Mouse (Mus musculus): ENCODE measurements around the gene Cabin1.

Cabin1 gene

DNA sequence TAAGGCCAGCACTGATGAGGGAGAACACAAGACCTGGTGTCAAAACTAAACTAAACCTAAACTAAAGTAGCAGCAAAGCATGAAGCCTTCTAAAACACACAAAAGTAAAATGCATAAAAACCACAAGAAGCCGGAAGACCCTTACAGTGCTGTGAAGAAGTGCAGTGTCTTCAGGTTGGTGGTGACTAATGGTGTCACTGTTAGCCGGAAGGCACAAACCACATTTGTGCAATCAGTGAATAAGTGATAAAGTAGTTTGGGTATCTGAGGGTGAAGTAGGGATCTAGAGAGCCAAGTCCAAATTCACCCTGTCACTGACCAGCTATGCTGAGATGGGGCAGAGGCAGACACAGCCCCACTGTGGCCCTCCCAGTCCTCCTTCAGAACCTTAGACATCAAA lies 61.6 kb downstream of the Cabin1 start:
- DNase-seq (ENCODE audit: low spot score in 2 of 2): no peak

DNA sequence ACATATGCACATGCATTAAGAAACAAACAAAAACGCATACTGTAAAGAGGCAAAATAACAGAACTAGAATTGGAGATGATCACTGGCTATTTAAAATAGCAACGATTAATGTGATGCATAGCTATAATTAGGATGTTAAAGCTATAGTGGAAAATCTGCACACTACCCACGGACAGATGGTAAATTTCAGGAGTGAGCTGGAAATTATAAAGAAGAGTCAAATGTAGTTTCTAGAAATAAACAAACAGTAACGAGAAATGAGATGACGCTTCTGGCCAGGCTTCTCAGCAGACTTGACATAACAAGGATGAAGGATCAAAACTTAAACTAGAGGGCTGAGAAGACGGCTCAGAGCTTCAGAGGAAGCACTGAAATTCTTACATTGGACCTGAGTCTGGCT lies 62.9 kb downstream of the Cabin1 start:
- no peak for DNase-seq (ENCODE audit: low spot score in 2 of 2)

DNA sequence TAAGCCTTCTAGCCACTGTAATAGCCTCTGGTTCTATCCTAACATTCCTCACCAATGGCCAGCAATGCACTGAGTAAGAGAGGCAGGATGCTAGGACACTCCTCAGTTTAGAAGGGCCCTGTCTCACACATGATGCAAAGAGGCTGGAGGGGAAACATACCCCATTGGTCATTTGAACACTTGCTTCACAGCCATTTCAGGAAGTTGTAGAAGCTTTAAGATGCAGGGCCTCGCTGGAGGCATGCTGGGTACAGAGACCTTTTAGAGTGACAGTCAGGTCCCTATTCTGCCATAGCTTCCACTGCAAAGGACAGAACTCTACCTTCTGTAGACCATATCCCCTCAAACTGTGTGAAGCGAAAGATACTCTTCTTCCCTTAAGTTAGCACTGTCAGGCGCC lies 66.4 kb downstream of the Cabin1 start:
- peak in 1 of 2 experiments; percentile 57 for DNase-seq (ENCODE audit: low spot score in 2 of 2)

DNA sequence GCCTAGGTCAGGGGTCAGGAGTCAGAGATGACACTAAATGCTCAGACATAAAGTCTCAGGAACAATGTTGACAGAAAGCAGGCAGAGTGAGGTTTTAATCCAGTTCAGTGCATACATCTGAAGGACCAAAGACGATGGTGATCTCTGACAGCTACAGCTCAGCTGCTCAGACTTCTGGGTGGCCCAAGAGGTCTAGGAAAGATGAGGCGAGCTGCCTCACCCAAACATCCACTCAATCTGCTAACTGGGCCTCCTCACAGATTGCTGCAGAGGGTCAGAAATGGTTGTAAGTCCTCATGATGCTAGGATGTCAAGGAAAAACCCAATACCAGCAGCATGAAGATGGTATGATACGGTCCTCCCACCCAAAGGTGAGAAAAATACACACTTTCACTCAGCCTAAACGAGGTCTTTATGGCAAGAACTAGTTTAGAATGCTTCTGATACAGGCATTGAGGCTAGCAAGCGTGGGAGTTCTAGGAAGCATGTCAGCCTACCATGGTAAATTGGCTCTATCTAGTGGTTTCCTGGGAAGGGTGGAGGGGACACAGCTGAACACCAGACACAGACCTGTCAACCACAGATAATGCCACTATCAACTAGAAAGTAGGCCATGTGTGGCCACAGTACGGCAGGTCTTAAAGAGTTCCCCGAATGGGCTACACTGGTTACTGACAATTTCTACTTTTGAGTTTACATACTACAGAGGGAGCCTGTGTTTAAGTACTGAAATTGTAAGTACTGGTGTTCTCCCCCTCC lies 67.4 kb downstream of the Cabin1 start:
- DNase-seq (ENCODE audit: low spot score in 2 of 2): peak in 1 of 2 experiments; percentile 59

DNA sequence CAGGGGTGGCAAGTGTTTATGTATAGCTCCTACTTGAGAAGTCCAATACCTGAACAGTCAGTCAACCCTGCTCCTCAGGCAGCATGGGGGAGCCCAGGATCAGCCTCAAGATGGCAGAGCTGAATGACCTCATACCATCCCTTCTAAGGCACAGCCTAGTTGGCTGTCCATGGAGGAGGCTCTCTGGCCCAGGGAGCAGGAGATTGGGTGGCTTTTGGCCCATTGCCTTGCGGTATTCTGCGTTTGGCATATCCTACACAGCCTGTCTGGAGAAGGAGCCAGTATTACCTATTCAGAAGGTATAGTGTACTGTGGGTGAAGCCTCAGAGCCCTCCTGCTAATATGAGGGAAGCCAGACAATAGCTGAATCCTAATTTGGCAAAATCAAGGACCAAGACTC lies 68.6 kb downstream of the Cabin1 start:
- no peak for DNase-seq (ENCODE audit: low spot score in 2 of 2)

DNA sequence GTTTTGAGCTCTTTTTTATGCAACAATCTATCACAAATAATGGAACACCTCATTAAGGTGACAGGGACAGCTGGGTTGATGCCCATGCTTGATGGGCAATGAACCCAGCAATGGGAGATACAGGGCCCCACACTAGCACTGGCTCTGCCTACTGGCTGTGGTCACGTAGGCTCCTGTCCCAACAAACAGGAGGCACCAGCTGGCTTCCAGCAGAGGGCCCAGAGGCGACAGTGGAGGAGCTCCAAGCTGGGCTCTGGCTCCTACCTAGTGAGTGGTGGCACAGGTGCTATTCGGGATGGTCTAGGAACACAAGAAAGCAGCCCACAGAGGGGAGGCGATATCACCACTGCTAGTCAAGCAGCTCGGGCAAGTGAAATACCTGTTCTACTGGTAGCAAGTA lies 69.1 kb downstream of the Cabin1 start:
- DNase-seq (ENCODE audit: low spot score in 2 of 2): no peak

DNA sequence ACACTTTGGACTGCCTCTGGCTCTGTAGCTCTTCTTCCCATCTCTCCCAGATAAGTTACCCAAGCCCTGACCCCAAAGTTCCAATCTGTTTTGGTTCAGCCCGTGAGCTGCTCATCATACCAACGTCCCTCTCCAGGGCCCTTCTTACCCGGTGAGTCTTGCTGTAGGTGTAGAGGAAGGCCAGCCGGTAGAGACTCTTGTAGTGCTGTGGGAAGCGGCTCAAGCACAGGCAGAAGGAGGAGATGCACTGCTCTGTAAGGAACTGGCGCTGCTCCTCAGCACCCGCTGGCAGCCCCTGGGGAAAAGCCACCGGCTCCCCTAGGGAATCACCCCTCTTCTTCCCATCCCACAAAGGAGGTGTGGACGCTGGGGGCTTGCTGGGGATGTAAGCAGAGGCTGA lies 69.6 kb downstream of the Cabin1 start:
- no peak for DNase-seq (ENCODE audit: low spot score in 2 of 2)

DNA sequence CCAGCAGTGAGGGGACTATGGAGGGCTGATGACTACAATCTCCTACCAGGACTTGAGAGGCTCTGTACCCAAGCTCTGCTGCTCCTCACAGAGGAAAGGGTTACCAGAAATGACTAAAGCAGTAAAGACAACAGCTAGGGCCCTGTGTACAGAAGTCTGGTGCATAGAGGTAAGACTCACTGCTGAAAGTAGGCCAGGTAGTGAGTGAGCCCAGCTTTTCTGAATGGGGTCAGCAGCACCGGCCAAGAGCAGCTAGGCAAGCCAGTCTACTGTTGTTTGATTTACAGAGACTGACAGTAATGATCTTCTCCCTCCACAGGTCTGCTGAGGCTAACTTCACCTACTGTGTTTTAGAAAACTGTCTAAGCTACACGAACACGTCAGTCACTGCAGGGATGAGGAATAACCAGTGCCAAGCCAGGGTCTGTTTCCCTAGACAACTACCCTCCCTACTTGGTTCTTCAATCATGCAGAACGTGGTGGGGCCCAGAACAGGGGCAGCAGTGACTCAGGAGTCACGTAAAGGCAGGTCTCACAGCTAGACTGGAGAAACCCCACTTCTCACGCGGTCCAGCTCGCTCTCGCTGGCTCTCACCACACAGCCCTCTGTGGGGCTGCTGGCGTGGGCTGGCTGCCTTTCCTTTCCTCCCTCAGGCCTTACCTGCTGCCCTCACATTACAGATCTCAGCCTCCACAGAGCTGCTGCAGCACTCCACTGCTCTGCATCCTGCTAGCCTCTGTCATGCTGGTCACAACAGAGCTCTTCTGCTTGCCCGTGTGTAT lies 70.5 kb downstream of the Cabin1 start:
- DNase-seq (ENCODE audit: low spot score in 2 of 2): no peak

DNA sequence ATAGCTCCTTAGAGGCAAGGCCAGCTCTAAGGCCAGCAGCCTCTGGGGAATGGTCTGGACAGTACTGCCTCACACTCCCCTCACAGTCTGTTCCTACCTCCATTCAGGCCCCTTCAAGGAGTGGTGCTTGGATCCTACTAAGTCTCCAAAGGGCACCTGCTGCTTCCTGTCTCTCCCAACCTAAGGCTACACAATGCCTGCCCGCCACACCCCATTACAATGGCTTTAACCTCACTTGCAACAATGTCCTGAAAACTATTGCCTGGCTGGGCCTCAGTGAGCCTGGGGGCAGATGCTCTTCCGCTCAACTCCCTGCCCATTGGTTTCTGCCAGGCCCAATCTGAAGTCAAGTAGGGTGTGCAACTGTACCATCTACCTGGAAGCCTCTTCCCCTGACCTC lies 75.5 kb downstream of the Cabin1 start:
- DNase-seq (ENCODE audit: low spot score in 2 of 2): no peak

DNA sequence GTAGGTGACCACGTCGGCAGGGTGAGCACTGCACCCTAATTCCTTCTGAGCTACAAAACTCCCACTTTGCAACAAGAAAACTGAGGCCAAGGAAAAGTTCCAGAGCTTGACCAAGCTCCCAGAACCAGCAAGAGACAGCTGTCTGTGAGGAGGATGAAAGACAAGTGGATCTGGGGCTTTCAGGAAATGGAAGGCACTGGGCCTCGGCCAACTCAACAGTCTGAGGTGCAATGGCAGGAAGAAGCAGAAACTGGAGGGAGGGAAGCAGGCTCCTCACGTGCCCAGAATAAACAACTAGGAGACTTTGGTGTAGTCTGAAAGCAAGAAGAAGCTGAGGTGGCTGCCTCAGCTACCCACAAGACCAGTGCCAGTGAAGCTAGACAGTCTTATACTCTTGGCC lies 77.4 kb downstream of the Cabin1 start:
- no peak for DNase-seq (ENCODE audit: low spot score in 2 of 2)

DNA sequence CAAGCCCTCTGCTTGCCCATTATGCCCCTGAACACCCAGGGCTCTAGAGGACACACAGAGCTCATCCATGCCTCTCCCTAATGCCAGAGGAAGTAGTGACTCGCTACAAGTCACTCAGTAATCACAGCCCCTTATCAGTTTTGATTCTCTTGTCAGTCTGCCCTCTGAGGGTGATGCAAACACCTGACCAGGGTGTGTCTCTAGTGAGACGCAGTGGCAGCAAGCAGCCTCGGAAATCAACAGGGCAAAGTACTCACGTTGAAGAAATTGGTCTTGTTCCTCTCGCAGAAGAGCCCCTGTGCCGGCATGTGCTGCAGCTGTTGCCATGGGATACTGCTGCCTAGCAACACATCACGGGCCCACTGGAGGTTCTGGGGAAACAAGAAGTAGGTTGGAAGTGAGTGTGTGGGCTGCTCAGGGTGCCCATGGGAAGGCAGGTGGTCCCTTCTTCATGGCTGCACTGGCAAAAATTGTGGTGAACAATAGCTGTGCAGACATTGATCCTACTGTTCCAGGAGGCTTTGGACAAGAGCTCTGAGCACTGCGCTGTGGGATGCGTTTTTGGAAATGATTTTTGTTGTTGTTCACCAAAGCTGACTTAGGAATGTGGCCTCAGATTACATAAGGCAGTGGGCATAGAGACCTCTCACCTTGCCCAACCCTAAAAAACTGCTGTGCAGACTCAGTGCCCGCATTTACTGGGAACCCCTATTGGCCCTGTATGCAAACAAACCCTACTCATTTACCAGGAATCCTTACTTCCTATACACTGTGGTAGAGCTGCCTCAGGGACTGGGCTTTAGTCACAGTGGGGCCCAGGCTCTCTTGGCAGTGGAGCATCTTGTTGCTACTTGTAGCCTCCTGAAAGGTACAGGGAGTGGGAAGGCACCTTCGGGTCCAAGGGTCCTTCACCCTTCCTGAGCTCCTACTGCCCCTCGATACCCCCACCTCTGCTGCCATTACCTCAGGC lies 79.8 kb downstream of the Cabin1 start:
- no peak for DNase-seq (ENCODE audit: low spot score in 2 of 2)

DNA sequence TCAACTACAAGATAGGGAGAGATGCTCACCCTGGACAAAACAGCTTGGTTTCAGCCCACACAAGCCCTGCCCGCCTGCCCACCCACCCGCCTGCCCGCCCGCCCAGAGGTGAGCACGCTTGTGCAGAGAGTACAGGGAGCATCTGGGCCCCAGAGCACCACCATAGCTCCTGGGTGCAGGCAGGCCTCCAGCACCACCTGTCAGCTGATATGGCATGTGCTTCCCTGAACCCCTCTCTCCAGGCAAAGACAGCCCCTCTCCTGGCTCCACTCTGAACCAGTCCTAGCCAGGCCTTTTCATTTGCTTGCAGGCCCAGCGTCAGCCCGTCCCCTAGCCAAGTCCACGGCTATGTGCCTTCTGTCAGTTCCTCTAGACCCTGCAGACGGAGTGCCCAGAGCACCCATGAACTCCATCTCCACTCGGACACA lies 83.6 kb downstream of the Cabin1 start:
- no peak for DNase-seq (ENCODE audit: low spot score in 2 of 2)

DNA sequence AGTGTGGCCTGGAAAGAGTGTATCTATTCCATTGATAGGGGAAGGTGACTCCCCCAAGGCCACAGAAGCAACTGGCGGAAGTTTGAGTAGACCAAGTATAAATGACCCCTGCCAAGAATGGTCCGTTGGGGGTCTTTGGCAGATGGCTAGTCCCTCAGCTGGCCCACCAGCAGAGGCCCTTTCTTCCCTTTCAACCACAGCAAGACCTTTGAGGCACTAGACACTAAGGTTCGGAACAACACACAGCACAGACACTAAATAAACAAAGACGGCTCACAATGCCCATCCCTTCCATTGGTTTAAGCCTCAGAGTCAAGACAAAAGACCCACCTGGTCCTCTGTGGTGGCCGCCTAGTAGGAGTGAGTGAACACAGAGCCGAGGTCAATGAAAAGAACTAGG lies 84.9 kb downstream of the Cabin1 start:
- no peak for DNase-seq (ENCODE audit: low spot score in 2 of 2)

DNA sequence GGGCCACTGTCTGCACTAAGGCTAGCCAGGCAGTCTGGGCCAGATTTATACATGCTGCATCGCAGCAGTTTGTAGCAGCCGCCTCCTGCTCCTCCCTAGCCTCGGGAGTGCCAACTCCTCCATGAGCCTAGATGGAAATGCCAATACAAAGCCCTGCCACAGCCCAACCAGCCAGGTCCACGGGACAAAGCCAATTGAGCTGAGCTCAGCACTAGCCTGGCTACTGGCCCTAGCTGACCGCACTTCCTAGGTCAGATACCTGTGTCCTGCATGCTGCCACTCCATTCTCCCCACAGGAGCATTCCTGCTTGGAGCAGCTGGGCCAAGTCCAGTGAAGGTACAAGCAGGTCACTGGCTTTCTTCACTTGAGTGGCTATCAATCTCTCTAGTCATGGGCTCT lies 86.2 kb downstream of the Cabin1 start:
- no peak for DNase-seq (ENCODE audit: low spot score in 2 of 2)

DNA sequence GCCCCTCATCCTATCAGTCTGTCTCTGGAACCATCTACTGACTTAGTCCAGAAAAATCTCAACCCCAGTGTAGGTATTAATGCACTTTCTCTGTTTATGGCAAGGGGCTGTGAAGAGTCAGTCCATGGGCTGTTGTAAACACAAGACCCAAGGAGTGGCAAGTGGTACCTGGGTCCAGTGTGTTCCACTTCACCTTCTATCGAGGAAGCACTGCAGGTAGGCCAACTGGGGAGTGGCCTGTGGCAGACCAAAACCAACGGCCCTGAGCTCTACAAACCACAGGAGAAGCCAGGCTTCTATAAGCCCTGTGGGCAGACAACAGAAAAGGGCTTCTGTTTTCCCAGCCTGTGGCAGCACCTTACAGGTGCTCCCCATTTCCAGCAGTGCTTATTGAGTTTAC lies 86.6 kb downstream of the Cabin1 start:
- DNase-seq (ENCODE audit: low spot score in 2 of 2): no peak

DNA sequence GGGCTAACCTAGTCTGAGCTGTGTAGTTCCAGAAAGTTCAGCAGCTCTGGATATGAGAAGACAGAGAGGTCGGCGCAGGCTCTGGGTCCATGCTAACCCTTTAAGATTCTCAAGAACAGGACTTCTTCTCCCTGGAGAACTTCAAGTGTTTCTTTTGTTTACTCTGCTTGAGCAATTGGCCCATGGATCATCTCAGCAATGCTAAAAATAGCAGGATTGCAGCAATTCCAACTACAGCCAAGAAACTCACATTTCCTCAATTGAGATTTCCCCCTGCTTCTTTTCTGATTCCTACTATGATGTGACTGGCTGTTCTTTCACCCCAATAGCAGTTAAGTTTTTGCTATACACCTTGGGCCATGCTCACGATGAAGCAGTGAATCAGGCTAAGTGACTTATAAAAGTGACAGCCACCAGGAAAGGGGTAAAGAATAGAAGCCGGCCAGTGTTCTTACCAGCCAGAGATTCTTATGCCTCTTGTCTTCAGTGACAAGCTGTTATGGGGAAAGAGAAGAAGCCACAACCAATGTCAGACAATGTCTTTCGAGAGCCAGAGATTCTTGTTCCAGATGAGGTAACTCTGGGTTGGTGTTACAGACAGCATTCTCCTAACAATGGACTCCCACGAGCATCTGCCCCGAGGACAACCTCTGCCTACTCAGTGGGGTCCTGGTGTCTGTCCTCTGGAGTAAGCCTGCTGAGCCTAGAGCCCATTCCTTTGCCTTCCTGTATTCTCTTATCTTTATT lies 87.1 kb downstream of the Cabin1 start:
- no peak for DNase-seq (ENCODE audit: low spot score in 2 of 2)

DNA sequence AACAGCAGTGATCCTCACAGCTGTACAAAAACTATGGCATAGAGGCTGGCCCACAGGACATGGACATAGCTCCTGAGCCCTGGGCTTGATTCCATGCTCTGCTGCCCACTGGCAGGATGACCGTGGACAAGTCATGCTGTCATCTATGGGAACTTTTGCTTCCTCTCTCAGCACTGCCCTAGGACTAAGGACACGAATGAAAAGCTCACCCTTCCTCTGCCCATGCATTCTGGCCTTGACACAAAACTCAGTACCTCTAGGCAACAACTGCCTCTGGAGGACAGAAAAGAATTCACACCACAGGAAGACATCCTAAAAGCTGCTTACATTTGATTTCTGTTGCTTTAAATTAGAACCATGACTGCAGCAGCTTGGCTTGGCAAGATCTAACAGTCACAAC lies 87.9 kb downstream of the Cabin1 start:
- DNase-seq (ENCODE audit: low spot score in 2 of 2): no peak

DNA sequence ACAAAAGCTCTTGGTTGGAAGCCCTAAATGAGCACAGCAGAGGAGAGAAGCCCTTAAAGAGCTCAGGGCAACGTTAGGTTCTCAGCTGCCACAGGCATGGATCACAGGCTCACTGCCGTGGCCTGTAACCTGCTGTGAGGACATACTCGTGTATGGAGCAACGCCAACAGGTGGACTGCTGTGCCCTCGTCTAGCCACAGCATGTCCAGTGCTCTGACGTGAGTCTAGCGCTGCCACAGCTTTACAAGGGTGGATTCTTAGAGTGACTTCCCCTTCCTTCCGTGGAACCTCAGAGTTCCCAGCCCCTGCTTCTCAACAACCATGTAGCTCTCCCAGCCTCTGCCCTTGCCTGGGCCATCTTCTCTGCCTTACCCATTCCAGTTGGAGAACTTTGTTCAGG lies 88.5 kb downstream of the Cabin1 start:
- no peak for DNase-seq (ENCODE audit: low spot score in 2 of 2)

DNA sequence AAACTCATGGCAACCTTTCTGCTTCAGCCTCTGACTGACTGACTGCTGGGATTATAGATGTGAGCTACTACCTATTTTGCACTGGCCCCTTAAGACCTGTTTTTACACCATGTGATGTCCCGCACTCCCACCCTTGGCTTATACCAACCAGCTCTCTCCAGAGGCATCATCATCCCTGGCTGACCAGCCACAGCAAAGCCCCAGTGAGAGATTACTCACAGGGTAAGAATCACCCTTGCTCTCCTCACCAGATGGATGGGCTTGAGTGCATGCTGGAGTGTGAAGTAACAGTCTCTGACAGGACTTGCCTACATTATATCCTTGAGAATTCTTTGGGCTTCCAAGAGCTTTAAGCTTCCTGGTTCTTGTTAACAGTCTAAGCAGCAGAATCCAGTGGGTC lies 94.2 kb downstream of the Cabin1 start:
- DNase-seq (ENCODE audit: low spot score in 2 of 2): no peak

DNA sequence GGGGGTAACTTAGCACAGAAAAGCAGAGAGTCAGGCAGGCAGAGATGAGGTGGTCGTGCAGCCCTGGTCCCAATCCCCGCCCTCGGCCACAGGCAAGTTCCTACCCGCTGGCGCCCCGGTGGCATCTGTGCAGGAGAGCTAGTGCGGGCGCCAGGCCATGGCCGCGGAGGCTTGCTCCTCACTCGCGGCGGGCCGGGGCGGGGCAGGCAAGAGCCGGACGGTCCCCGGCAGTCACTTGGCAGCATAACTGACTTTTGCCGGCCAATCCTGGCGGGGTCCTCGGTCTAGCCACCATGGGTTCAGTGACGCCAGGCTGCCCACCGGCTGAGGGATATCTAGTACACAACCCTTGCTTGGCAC lies 96.2 kb downstream of the Cabin1 start:
- DNase-seq (ENCODE audit: low spot score in 2 of 2): peak in 1 of 2 experiments; percentile 85

DNA sequence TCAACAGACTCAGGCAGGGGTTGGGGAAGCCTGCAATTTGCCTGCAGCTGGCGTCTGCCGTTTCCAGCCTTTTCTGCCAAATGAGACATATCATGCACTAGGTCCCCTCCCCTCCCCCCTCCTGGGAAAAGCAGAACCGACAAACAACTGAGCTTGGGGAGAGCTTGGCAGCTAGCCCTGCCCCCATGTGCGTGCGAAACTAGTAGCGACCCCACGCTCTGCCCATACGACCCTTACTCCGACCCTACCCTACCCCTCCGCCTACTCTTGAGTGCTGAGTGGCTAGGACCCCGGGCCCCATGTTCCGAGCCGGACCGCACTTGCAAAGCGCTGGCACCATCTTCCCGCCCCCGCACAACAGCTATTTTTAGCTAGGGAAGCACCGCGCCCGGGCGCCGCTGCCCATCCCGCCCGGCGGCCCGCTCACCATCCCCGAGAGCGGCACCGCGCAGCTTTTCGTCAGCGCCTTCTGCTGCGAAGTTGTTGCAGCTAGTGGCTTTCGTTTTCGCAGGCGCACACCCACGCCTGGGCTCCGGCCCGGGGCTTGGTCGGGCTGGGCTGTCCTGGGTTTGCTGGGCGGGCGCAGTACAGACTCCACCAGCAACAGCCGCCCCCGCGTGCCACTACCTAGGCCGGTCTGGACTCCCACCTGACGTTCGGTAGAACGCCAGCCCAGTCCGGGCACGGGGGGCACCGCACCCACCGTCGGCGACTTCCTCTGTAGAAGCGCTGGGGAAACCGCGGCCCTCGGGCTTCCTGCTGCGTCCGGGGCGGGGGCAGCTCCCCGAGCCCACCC lies 96.8 kb downstream of the Cabin1 start:
- DNase-seq (ENCODE audit: low spot score in 2 of 2): peak; percentile 78 to 84
